Mouse (Mus musculus) frontal cortex, postnatal 14 days (tissue): ENCODE results near the gene Gm38431.

Experiments used
- DNase-seq, 2 experiments: peaks; one replicate each; pipeline ENCODE4 v3.0.0; 2022; ENCODE audit warnings: low spot score in 2 of 2

Gm38431 gene

GRCm38 (mm10) chr9:21091707-21092320 lies at the start of gene Gm38431, which contains the start of gene Raver1:
Gene Gm38431 (minus strand): TSS chr9:21091997.
Gene Raver1 (minus strand): TSS chr9:21092008.
- peak; percentile 97 for DNase-seq

GRCm38 (mm10) chr9:21138386-21138785 lies 46.6 kb upstream of the Gm38431 start:
- no peak for DNase-seq

- peak in 1 of 2 experiments; percentile 47 for DNase-seq
Observed at GRCm38 (mm10) chr9:21137229-21137628, 45.4 kb upstream of the Gm38431 start.

- no peak for DNase-seq
Observed at GRCm38 (mm10) chr9:21136401-21136800, 44.6 kb upstream of the Gm38431 start.

- no peak for DNase-seq
Observed at GRCm38 (mm10) chr9:21135941-21136381, 44.2 kb upstream of the Gm38431 start.

- no peak for DNase-seq
Observed at GRCm38 (mm10) chr9:21135329-21135890, 43.6 kb upstream of the Gm38431 start.

- no peak for DNase-seq
Observed at GRCm38 (mm10) chr9:21134595-21135328, 43.0 kb upstream of the Gm38431 start.

GRCm38 (mm10) chr9:21133064-21133707 lies 41.4 kb upstream of the Gm38431 start:
- DNase-seq: no peak

- no peak for DNase-seq
Observed at GRCm38 (mm10) chr9:21132102-21132775, 40.4 kb upstream of the Gm38431 start.

- peak; percentile 87 to 92 for DNase-seq
Observed at GRCm38 (mm10) chr9:21131059-21131956, 39.5 kb upstream of the Gm38431 start, which contains the start of gene Tyk2. Gene Tyk2 (minus strand): TSS chr9:21131243.

- no peak for DNase-seq
Observed at GRCm38 (mm10) chr9:21126259-21126627, 34.4 kb upstream of the Gm38431 start.

- no peak for DNase-seq
Observed at GRCm38 (mm10) chr9:21125502-21126258, 33.9 kb upstream of the Gm38431 start.

GRCm38 (mm10) chr9:21124837-21125236 lies 33.0 kb upstream of the Gm38431 start:
- no peak for DNase-seq

- no peak for DNase-seq
Observed at GRCm38 (mm10) chr9:21121483-21121882, 29.7 kb upstream of the Gm38431 start.

- DNase-seq: no peak
Observed at GRCm38 (mm10) chr9:21117073-21117472, 25.3 kb upstream of the Gm38431 start.

GRCm38 (mm10) chr9:21115105-21115504 lies 23.3 kb upstream of the Gm38431 start:
- no peak for DNase-seq

- no peak for DNase-seq
Observed at GRCm38 (mm10) chr9:21114190-21114589, 22.4 kb upstream of the Gm38431 start.

GRCm38 (mm10) chr9:21113751-21114150 lies 22.0 kb upstream of the Gm38431 start:
- no peak for DNase-seq

GRCm38 (mm10) chr9:21107607-21108237 lies 15.9 kb upstream of the Gm38431 start:
- DNase-seq: no peak
